Mouse (Mus musculus): ENCODE results near the gene Mien1.
A peak's percentile ranks its signal among the peaks of the same experiment; 100 is the strongest.

Gene Mien1

GRCm38 (mm10) chr11:98459071-98459741 lies 20.4 kb upstream of the Mien1 start:
- DNase-seq = no peak

DNA sequence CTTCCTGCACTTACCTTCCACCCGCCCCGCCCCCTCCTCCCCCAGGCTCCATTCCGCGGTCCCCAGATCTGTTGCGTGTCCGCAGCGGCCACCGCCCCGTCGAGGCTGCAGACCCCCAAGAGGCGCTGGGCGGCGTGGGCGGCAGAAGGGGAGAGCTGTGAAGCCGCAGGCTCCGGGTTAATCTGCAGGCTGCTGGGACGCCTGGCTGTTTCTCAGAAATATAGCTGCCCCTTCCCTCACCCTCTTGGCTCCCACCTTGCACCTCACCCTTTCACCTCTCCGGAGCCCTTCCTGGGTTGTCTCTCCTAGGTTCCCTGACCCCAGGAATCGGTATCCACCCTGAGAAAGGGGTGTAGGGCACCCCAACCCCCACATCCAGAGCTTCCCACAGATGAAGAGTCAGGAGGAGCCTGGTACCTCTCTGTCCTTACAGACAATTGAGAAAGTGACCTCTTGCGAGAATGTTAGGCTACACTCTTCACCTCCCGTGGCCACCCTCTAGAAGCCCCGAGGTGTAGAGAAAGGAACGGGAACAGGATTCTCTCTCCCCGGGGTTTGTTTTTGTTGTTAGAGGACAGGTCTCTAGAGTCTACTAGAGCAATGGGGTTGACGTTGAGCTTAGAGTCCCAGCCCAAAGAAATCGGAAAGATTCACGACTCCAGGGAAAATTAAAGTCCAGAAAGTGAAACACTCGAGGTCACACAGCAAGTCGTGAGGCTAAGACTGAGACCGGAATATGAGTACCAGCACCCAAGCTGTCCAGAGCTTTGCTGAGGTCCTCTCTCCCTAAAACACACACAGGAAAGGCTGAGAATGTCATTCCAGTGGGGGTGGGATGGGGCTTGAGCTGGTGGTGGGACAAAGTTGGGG lies 19.6 kb upstream of the Mien1 start:
- DNase-seq = no peak

DNA sequence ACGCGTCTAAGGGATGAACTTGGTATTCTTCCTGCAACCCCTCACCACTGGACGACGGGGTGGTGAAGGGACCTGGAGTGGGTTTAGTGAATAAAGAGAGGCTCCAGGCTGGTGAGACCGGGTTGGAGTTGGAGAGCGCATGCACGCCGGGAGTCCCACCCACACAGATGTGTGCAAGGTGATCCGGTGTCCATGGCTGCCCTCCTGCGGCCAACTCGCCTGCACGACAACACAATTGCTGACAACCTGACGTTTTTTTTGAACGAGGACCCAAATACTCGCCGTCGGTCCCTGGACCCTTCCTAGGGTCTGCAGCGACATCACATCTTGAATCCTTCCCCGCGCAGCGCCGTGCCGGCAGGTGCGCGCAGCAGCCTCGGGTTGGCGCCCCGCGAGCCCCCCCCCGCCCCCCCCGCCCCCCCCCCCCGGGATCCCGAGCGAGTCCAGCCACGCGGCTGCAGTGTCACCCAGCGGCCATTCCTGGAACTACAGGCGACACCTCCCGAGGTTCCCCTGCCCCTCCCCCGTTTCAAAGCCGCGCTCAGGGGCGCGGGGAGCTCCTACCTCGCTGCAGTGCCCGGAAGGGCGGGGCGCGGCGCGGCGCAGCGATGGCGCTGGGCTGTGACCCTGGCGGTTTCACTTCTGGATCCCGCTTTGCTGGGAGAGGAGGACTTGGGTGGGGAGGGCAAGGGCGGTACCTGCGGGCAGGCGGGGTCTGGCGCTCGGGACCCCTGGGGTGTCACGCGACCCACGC lies 18.8 kb upstream of the Mien1 start:
- peak; percentile 83 to 86 for DNase-seq

GRCm38 (mm10) chr11:98456945-98457344 lies 18.2 kb upstream of the Mien1 start:
- DNase-seq = no peak

DNA sequence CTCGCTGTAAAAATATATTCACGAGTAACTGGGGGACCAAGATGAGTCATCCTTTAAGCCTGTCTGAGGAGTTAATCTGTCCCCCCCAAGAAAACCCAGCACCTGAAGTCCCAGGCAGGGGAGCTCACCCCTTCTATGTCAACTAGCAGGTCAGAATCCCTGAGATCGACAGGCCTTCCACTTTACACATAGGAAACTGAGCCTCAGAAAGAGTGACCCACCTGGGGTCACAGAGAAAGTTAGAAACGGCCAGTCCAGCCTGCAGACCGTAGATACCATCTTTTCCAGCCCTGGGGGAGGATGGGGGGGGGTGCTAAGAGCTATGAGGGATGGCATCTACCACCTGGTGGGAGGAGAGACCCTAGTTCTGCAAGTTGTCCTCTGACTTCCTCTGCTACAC lies 17.8 kb upstream of the Mien1 start:
- no peak for DNase-seq

GRCm38 (mm10) chr11:98455484-98455883 lies 16.7 kb upstream of the Mien1 start:
- no peak for DNase-seq

DNA sequence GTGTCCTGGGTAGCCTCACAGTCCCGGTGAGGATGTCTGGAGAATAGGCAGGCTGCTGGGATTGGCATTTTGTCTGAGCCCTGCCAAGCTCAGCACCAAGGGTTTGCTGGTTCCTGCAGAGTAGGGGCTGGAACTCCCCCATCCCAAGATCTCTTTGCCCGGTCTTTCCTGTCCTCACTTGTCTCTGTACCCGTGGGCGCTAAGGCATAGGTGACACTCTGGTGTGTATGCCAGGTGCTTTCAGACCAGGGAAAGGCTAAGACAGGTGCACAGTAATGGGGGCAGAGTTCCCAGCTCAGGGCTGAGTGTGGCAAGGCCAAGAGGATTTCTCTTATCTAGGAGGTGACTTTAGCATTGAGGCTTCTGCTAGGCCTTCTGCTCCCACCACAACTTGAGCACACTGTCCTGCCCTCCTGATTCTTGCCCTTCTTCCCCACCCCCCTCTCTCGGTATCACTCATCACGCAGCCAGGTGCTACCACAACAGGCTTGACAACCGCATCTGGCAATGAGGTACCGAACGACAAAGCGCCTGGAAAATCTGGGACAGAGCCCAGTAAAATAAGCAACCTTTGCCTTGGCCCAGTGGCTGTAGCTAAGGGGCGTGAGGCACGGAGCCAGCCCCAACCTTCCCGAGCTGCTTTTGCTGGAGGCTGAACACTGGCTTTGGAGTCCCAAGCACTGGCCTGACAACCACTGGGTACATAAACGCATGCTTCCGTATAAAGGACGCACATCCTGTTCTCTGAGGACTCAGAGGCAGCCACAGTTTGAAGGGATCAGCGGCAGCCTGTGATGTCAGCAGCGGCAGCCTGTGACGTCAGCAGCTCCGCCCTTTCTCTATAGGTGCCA lies 11.4 kb upstream of the Mien1 start:
- peak; percentile 78 to 84 for DNase-seq

DNA sequence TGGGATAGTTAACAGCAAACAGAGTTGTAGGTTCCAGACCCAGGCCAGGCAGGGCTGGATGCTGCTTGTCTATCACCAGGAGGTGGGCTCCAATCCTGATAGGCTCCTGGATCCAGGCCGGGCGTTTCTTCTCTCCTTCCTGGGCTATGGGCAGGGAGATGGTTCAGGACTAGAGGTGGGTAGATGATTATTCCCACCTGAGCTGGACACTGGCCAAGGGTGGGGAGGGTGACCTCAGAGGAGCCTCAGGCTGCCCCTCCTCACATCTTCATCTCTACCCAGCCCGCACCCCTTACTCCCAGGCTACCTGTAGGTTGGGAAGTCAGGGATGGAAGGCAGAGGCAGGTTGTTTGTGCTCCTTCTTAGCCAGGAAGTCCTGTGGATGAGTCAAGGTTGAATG lies 10.6 kb upstream of the Mien1 start:
- peak in 1 of 2 experiments; percentile 44 for DNase-seq

DNA sequence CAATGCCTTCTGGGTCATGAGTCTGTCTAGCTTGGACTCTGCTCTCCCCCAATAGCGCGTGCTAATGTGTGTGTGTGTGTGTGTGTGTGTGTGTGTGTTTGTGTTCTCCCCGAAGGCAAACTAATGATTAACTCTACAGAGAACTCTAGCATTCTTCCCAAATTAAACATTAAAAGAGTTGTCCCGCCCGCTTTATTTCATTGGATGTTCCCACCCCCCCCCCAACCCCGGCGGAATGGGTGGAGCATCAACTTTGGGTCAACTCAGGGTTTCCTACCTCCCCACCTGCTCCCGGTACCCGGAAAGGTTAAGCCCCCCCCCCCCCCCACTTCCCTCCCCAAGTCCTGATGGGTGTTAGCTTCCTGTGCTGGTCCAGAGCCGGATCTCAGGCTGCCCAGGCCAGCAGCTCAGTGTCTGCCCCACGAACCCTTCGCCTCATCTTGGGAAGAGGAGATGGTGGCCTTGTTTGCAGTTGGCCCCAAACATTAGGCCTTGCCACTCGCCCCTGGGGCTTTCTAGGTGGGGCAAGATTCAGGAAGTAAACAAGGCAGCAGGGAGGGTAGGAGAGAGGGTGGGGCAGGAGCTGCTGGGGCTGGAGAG lies 9.5 kb upstream of the Mien1 start:
- peak; percentile 81 to 89 for DNase-seq

DNA sequence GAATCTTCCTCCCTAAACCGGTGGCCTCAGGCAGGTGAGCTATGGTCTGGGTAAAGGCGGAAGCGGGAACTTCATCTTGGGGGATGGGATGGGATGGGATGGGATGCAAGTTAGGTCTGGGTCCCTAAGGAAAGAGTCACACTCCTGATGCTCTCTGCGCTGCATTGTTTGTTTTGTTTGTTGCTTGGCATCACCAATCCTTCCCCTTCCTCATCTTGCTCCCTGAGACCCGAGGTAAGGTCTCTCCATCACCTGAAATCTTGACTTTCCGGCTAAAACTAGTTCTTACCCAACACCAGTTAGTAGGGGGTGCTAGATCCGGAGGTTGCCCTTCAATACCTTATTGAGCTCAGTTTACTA lies 8.7 kb upstream of the Mien1 start:
- no peak for DNase-seq

DNA sequence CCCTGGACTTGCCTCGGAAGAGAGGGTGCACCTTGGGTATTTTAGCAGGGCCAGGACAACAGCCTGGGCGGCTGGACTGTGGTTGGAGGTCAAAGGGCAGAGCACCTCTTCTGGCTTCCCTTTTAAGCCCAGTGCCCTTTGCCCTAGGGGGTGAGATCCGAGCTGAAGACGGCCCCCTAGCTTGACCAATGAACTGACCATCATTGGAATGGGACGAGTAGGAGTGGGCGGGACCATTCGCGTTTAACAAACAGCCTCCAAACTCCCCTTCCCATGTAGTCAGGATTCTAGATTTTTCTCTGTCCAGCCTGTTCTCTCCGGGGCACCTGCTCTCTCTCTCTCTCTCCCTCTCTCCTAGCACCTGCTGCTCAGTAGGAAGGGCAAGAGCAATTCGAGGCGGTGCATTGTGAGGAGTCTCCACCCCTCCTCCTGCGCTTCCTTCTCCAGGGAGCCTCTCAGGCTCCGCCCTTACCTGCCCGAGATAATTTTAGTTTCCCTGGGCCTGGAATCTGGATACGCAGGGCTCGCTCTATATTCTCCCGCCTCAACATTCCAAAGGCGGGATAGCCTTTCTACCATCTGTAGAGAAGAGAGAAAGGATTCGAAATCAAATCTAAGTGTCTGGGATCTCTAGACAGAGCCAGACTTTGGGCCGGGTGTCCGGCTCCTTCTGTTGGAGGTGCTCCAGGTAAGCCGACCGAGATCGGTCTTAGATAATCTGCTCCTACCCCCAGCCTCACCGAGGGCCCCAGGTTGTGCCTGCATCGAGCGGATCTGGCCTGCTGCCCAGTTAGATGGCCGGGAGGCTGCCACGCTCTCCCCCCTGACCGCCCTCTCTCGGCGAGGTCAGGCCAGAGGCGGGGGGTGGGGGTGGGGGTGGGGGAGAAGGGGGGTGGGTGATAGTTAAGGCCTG lies 8.0 kb upstream of the Mien1 start:
- peak; percentile 92 to 94 for DNase-seq

GRCm38 (mm10) chr11:98446213-98446561 lies 7.4 kb upstream of the Mien1 start, which contains the start of gene Grb7:
Gene Grb7, plus strand, starts transcription at chr11:98446394.
- no peak for DNase-seq

DNA sequence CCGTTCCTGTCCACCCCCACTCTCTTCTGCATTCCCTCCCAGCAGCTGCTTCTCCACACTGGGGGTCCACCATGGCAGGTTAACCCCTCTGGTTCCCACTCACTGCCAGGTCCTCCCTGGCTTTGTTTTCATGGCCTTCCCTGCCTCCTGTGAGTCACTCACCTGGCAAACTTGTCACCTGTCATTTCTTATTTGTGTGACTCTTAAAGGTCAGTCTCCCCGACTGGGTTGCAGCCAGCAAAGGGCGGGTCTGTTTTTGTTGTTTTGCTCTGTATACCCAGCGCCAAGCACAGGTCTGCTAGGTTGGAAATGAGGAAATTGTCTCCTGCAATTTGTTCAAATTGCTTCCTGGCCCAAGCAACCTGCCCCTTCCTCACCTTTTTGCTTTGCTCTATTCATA lies 6.9 kb upstream of the Mien1 start:
- peak; percentile 75 to 79 for DNase-seq

DNA sequence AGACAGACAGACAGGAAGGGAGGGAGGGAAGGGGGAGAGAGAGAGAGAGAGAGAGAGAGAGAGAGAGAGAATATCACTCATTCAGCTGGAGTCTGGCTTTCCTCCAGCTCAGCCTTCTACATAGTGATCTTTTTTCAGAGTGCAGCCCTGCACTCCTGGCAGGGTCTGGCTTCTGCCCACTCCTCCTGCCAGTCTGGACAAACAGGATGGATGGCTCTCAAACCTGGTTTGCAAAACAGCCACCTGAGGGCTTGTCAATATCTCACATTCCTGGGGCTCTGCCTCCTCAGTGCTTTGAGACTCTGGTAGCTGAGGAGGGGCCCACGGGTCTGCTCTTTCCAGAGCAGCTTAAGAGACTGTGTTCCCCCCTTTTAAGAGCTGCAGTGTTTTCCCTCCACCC lies 6.4 kb upstream of the Mien1 start:
- DNase-seq = no peak

- no peak for DNase-seq
Observed at GRCm38 (mm10) chr11:98443688-98444087, 4.9 kb upstream of the Mien1 start.

DNA sequence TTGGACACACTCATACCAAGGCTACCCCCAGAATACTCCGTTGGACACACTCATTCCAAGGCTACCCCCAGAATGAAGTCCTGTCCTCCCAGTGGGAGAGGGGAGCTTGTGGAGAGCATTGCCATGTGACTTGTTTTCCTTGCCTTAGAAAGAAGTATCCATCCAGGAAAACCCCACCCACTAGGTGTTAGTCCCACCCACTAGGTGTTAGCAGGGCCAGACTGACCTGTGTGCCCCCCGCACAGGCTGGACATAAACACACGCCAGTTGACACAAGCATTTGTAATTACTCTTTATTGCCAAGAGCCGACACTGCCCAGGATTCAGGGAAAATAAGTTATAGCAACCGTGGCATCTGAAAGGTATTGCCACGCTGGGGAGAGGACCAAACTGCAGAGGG lies 1.4 kb downstream of the Mien1 start:
- peak; percentile 48 to 49 for DNase-seq

DNA sequence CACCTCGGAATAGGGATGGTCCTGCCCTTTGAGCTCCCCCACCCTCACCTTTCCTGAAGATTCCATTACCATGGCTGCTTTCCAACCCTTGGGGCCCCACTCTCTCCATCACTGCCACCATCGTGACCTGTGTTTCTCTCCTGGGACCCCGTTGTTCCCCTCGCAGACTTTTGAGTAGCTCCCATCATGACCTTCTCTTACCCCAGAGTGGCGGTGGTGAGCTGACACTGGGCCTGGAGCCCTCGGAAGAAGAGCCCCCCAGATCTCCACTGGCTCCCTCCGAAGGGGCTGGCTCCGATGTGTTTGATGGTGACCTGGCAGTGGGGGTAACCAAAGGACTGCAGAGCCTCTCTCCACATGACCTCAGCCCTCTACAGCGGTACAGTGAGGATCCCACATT lies 3.1 kb downstream of the Mien1 start:
- no peak for DNase-seq

GRCm38 (mm10) chr11:98431743-98432502 lies 6.9 kb downstream of the Mien1 start:
- no peak for DNase-seq

GRCm38 (mm10) chr11:98428436-98428835 lies 10.4 kb downstream of the Mien1 start:
- DNase-seq = no peak

GRCm38 (mm10) chr11:98426592-98426991 lies 12.2 kb downstream of the Mien1 start:
- peak; percentile 67 to 72 for DNase-seq

Measured in kidney, adult 8-10 months (tissue).